Mouse (Mus musculus): ENCODE results near the gene Sox5. TPM values are rescaled to one million over a fixed set of nuclear protein-coding genes. Genes with fewer than 3 reads are reported as not detected.

Sox5 gene
- total and polyA plus RNA-seq, 3 experiments = 0.08 to 0.47 (median 0.46) TPM

- Histone ChIP-seq H3K4me1 (ENCODE audit: control insufficient read depth in 1 of 2, insufficient read depth in 2 of 2) (no peaks in the 10 kb centered on the region), H3K9me3 (replicated peaks; ENCODE audit: low read length) (peaks cover 5% of the 10 kb centered on the region), H3K4me2 (ENCODE audit: insufficient read depth, low read depth, poor library complexity, severe bottlenecking) (no peak overlapping the region), H3K27me3 (replicated peaks) (no peaks in the 10 kb centered on the region), H3K4me3 (replicated peaks in 1 of 3; ENCODE audit: low read depth in 2 of 3, low read length in 2 of 3, poor library complexity in 1 of 3) (no peak overlapping the region), H3K36me3 (replicated peaks in 1 of 2; ENCODE audit: control insufficient read depth in 1 of 2, insufficient read depth in 1 of 2, low read length in 1 of 2) (no peaks in the 10 kb centered on the region), H3K27ac (ENCODE audit: insufficient read depth, low read depth) (no peak overlapping the region), H3K9ac (ENCODE audit: insufficient read depth, low read depth) (no peak overlapping the region), H3K79me2 (replicated peaks; ENCODE audit: control insufficient read depth, extremely low read depth, insufficient read depth, poor library complexity, severe bottlenecking) (no peaks in the 10 kb centered on the region)
- in situ Hi-C loops (cut with MboI; ENCODE audit: low pct_ligation_motif_present, low pct_unique_long_range_greater_than_20kb, low sequenced_read_pairs) = no loop called here
- no peak for DNase-seq (ENCODE audit: extremely low read depth)
- TF ChIP-seq NRF1 (IDR thresholded peaks at IDR 0.05; ENCODE audit: low read depth, low read length) = no peak
- no peak for TF ChIP-seq MXI1 (IDR thresholded peaks at IDR 0.05; ENCODE audit: low read depth, low read length)
- TF ChIP-seq HCFC1 (IDR thresholded peaks at IDR 0.05; ENCODE audit: low read depth, low read length) = no peak
- no peak for TF ChIP-seq ZC3H11A (IDR thresholded peaks at IDR 0.05; ENCODE audit: low read depth, low read length)
- no peak for TF ChIP-seq POLR2A (IDR thresholded peaks at IDR 0.05; ENCODE audit: low read depth, low read length)
- no peak for TF ChIP-seq GABPA (IDR thresholded peaks at IDR 0.05; ENCODE audit: insufficient replicate concordance, low read depth, low read length)
- TF ChIP-seq PAX5 (IDR thresholded peaks at IDR 0.05; ENCODE audit: low read length) = no peak
- no peak for TF ChIP-seq USF2 (conservative IDR thresholded peaks at IDR 0.05; ENCODE audit: low read depth, low read length)
- no peak for TF ChIP-seq RCOR1 (conservative IDR thresholded peaks at IDR 0.05; ENCODE audit: low read depth, low read length)
- TF ChIP-seq IRF4 (IDR thresholded peaks at IDR 0.05; ENCODE audit: low read depth, low read length) = no peak
- no peak for TF ChIP-seq MYC (IDR thresholded peaks at IDR 0.05; ENCODE audit: low read depth, low read length)
- TF ChIP-seq USF1 (IDR thresholded peaks at IDR 0.05; ENCODE audit: low read depth, low read length) = no peak
- no peak for TF ChIP-seq MAX (IDR thresholded peaks at IDR 0.05; ENCODE audit: low read length)
- TF ChIP-seq ZNF384 (IDR thresholded peaks at IDR 0.05; ENCODE audit: low read depth, low read length) = no peak
- TF ChIP-seq MEF2A (IDR thresholded peaks at IDR 0.05; ENCODE audit: borderline replicate concordance, low read depth, low read length) = no peak
- TF ChIP-seq TCF12 (IDR thresholded peaks at IDR 0.05; ENCODE audit: low read depth, low read length) = no peak
- no peak for TF ChIP-seq JUN (IDR thresholded peaks at IDR 0.05; ENCODE audit: insufficient read depth, low read depth, low read length)
- dilution Hi-C loops (cut with MboI; ENCODE audit: extremely low pct_ligation_motif_present, extremely low pct_unique_long_range_greater_than_20kb, low sequenced_read_pairs) = no loop called here
Observed at GRCm38 (mm10) chr6:144297131-144297530, 484.6 kb downstream of the Sox5 start.

- in situ Hi-C loops (cut with MboI; ENCODE audit: low pct_ligation_motif_present, low pct_unique_long_range_greater_than_20kb, low sequenced_read_pairs) = no loop called here
- no peak overlapping the region for H3K4me2 ChIP-seq (ENCODE audit: insufficient read depth, low read depth, poor library complexity, severe bottlenecking)
- dilution Hi-C loops (cut with MboI; ENCODE audit: extremely low pct_ligation_motif_present, extremely low pct_unique_long_range_greater_than_20kb, low sequenced_read_pairs) = no loop called here
- TF ChIP-seq MAZ (IDR thresholded peaks at IDR 0.05; ENCODE audit: low read depth, low read length) (no peak), NRF1 (IDR thresholded peaks at IDR 0.05; ENCODE audit: low read depth, low read length) (no peak), ZMIZ1 (IDR thresholded peaks at IDR 0.05; ENCODE audit: low read depth, low read length) (no peak), BHLHE40 (IDR thresholded peaks at IDR 0.05; ENCODE audit: low read depth, low read length) (no peak), NELFE (IDR thresholded peaks at IDR 0.05; ENCODE audit: low read depth, low read length) (no peak), IRF4 (IDR thresholded peaks at IDR 0.05; ENCODE audit: low read depth, low read length) (no peak), POLR2AphosphoS2 (IDR thresholded peaks at IDR 0.05; ENCODE audit: low read depth, low read length) (no peak), POLR2A (IDR thresholded peaks at IDR 0.05; ENCODE audit: low read depth, low read length) (no peak), MAFK (IDR thresholded peaks at IDR 0.05; ENCODE audit: insufficient replicate concordance, low read length) (no peak)
- no peaks in the 10 kb centered on the region for H3K79me2 ChIP-seq (replicated peaks; ENCODE audit: control insufficient read depth, extremely low read depth, insufficient read depth, poor library complexity, severe bottlenecking)
- no peaks in the 10 kb centered on the region for H3K36me3 ChIP-seq (replicated peaks in 1 of 2; ENCODE audit: control insufficient read depth in 1 of 2, insufficient read depth in 1 of 2, low read length in 1 of 2)
- H3K27me3 ChIP-seq (replicated peaks) = no peaks in the 10 kb centered on the region
- no peak for DNase-seq (ENCODE audit: extremely low read depth)
- H3K4me1 ChIP-seq (ENCODE audit: control insufficient read depth in 1 of 2, insufficient read depth in 2 of 2) = no peaks in the 10 kb centered on the region
- H3K4me3 ChIP-seq (replicated peaks in 1 of 3; ENCODE audit: low read depth in 2 of 3, low read length in 2 of 3, poor library complexity in 1 of 3) = no peak overlapping the region
- peaks cover 5% of the 10 kb centered on the region for H3K9me3 ChIP-seq (replicated peaks; ENCODE audit: low read length)
- H3K27ac ChIP-seq (ENCODE audit: insufficient read depth, low read depth) = no peak overlapping the region
- H3K9ac ChIP-seq (ENCODE audit: insufficient read depth, low read depth) = no peak overlapping the region
Observed at GRCm38 (mm10) chr6:144291526-144291925, 490.3 kb downstream of the Sox5 start.

Data from CH12.LX (cell line).